Mouse (Mus musculus): ENCODE data around the gene Lpp. TPM values are rescaled to one million over a fixed set of nuclear protein-coding genes. Genes with fewer than 3 reads are reported as not detected.

Gene Lpp
- 47.4 TPM for polyA plus RNA-seq (2017; shearing (Covaris generic))

GRCm38 (mm10) chr16:24392651-24393555, at the start of gene Lpp:
TSS of gene Lpp (plus strand) at chr16:24393507.

